Mouse (Mus musculus) hindbrain, embryonic 11.5 days (tissue): ENCODE measurements around the gene Crct1. TPM values are rescaled to one million over a fixed set of nuclear protein-coding genes. Genes with fewer than 3 reads are reported as not detected.

Experiments used
- ATAC-seq: fragments of 200-750 bp; cut with Nextera tagmentation; 2 replicates; pipeline ENCODE4 v1.8.0; 2017; ENCODE audit warnings: mild to moderate bottlenecking, moderate TSS enrichment, moderate library complexity; ENCODE audit not compliant: low FRiP score
- DNase-seq: peaks from one replicate; pipeline ENCODE4 v3.0.0-alpha.2; 2015; ENCODE audit warnings: low spot score
- H3K27ac ChIP-seq: fragments of 300-500 bp; sonication (generic); 2 replicates; pipeline ENCODE4 v1.5.1; 2014; ENCODE audit warnings: mild to moderate bottlenecking, low read depth, low read length
- H3K27me3 ChIP-seq: fragments of 300-500 bp; sonication (generic); 2 replicates; pipeline ENCODE4 v1.6.1; 2014; ENCODE audit warnings: mild to moderate bottlenecking, low read length, moderate library complexity, mixed read lengths; ENCODE audit not compliant: control insufficient read depth, insufficient read depth
- H3K36me3 ChIP-seq: fragments of 300-500 bp; sonication (generic); 2 replicates; pipeline ENCODE4 v1.6.1; 2014; ENCODE audit warnings: mild to moderate bottlenecking, low read length, moderate library complexity, mixed read lengths; ENCODE audit not compliant: control insufficient read depth, insufficient read depth
- H3K4me1 ChIP-seq: fragments of 300-500 bp; sonication (generic); replicated peaks from 2 replicates; pipeline ENCODE4 v1.6.1; 2014; ENCODE audit warnings: low read length, mixed read lengths; ENCODE audit not compliant: control insufficient read depth, insufficient read depth
- H3K4me2 ChIP-seq: fragments of 300-500 bp; sonication (generic); replicated peaks from 2 replicates; pipeline ENCODE4 v1.6.1; 2014; ENCODE audit warnings: mild to moderate bottlenecking, low read depth, low read length
- H3K4me3 ChIP-seq: fragments of 300-500 bp; sonication (generic); 2 replicates; pipeline ENCODE4 v1.5.1; 2014; ENCODE audit warnings: low read depth, low read length
- H3K9ac ChIP-seq: fragments of 300-500 bp; sonication (generic); 2 replicates; pipeline ENCODE4 v1.6.1; 2014; ENCODE audit warnings: low read depth, low read length
- H3K9me3 ChIP-seq: fragments of 300-500 bp; sonication (generic); 2 replicates; pipeline ENCODE4 v1.6.1; 2016; ENCODE audit warnings: low read length; ENCODE audit not compliant: control insufficient read depth
- WGBS: fragments of 180-500 bp; shearing (Covaris S2); extraction: QIAGEN DNeasy Blood & Tissue Kit; methylation state at CpG from one replicate; pipeline ENCODE4 v1.1.7; 2014; 5-methylcytosine and 5-hydroxymethylcytosine counted together
- polyA plus RNA-seq: library from polyadenylated mRNA; unstranded; fragments of >200 nt; fragmentation: Nextera tagmentation; extraction: Ambion mirVana; gene quantifications from 2 replicates; pipeline ENCODE4 v1.2.1, GENCODE M21; 2014

Crct1 gene
- polyA plus RNA-seq, 1 experiment from 2014 or later: 0.59 TPM

- Histone ChIP-seq H3K9me3 (no peaks in the 10 kb centered on the region), H3K4me1 (no peaks in the 10 kb centered on the region), H3K4me2 (peak overlapping the region; percentile 60), H3K27me3 (no peaks in the 10 kb centered on the region), H3K27ac (no peak overlapping the region), H3K36me3 (no peaks in the 10 kb centered on the region), H3K9ac (peak overlapping the region; percentile 60; the same call in 1 of the 2 replicates), H3K4me3 (peak overlapping the region; percentile 39)
- ATAC-seq (peak; percentile 53), DNase-seq (no peak)
- 28% methylated on average over 5 of the region's 5 CpGs for WGBS
Observed at GRCm38 (mm10) chr3:93014871-93015270, 616 bp downstream of the Crct1 start.

- peak; percentile 91 for ATAC-seq
- Histone ChIP-seq H3K27me3 (no peaks in the 10 kb centered on the region), H3K27ac (no peak overlapping the region), H3K9ac (peak overlapping the region; percentile 60), H3K9me3 (no peaks in the 10 kb centered on the region), H3K36me3 (no peaks in the 10 kb centered on the region), H3K4me3 (peak overlapping the region; percentile 39), H3K4me2 (peak overlapping the region; percentile 60), H3K4me1 (no peaks in the 10 kb centered on the region)
- WGBS: under 1% methylated on average over 24 of the region's 24 CpGs
- peak; percentile 77 for DNase-seq
Observed at GRCm38 (mm10) chr3:93014378-93014801, 1.1 kb downstream of the Crct1 start.

GRCm38 (mm10) chr3:93002843-93003242 is 12.6 kb downstream of the Crct1 start:
- no peak for ATAC-seq
- DNase-seq: no peak
- Histone ChIP-seq H3K4me2 (no peak overlapping the region), H3K27ac (no peak overlapping the region), H3K4me1 (no peaks in the 10 kb centered on the region), H3K9ac (no peak overlapping the region), H3K36me3 (no peaks in the 10 kb centered on the region), H3K4me3 (no peak overlapping the region), H3K9me3 (no peaks in the 10 kb centered on the region), H3K27me3 (no peaks in the 10 kb centered on the region)
- 81% methylated on average over 4 of the region's 4 CpGs for WGBS

GRCm38 (mm10) chr3:93000621-93001020 is 14.9 kb downstream of the Crct1 start:
- Histone ChIP-seq H3K9me3 (no peaks in the 10 kb centered on the region), H3K36me3 (no peaks in the 10 kb centered on the region), H3K9ac (no peak overlapping the region), H3K27me3 (no peaks in the 10 kb centered on the region), H3K27ac (no peak overlapping the region), H3K4me3 (no peak overlapping the region), H3K4me2 (no peak overlapping the region), H3K4me1 (no peaks in the 10 kb centered on the region)
- ATAC-seq (no peak), DNase-seq (no peak)
- WGBS: 84% methylated on average over 3 of the region's 3 CpGs

GRCm38 (mm10) chr3:92998691-92999090 is 16.8 kb downstream of the Crct1 start:
- WGBS: 5% methylated on average over 7 of the region's 7 CpGs

GRCm38 (mm10) chr3:92991926-92992325 is 23.6 kb downstream of the Crct1 start, which contains the start of gene Lce3f:
Gene Lce3f (plus strand): TSS chr3:92992226.
- H3K36me3 ChIP-seq: no peaks in the 10 kb centered on the region

More at GRCm38 (mm10) chr3:92998691-92999090, 16.8 kb downstream of the Crct1 start:
- Histone ChIP-seq H3K27ac (no peak overlapping the region), H3K4me1 (no peaks in the 10 kb centered on the region), H3K9me3 (no peaks in the 10 kb centered on the region), H3K4me3 (no peak overlapping the region), H3K36me3 (no peaks in the 10 kb centered on the region), H3K4me2 (no peak overlapping the region), H3K27me3 (no peaks in the 10 kb centered on the region), H3K9ac (no peak overlapping the region)
- ATAC-seq (peak; percentile 91), DNase-seq (peak; percentile 83)

GRCm38 (mm10) chr3:92978484-92978883 is 37.0 kb downstream of the Crct1 start:
- H3K9me3 ChIP-seq: no peaks in the 10 kb centered on the region
- no peak for DNase-seq
- H3K9ac ChIP-seq: no peak overlapping the region
- no peak overlapping the region for H3K4me3 ChIP-seq
- no peak overlapping the region for H3K27ac ChIP-seq
- 89% methylated on average over 2 of the region's 2 CpGs for WGBS
- ATAC-seq: no peak
- no peaks in the 10 kb centered on the region for H3K27me3 ChIP-seq
- no peaks in the 10 kb centered on the region for H3K36me3 ChIP-seq
- no peaks in the 10 kb centered on the region for H3K4me1 ChIP-seq
- no peak overlapping the region for H3K4me2 ChIP-seq

More at GRCm38 (mm10) chr3:92991926-92992325, 23.6 kb downstream of the Crct1 start, which contains the start of gene Lce3f:
- DNase-seq (no peak), ATAC-seq (no peak)
- Histone ChIP-seq H3K27ac (no peak within 1 kb of the TSS), H3K4me3 (no peak within 1 kb of the TSS), H3K9ac (no peak within 1 kb of the TSS), H3K9me3 (no peaks in the 10 kb centered on the region), H3K4me2 (no peak within 1 kb of the TSS), H3K4me1 (no peaks in the 10 kb centered on the region), H3K27me3 (no peaks in the 10 kb centered on the region)

DNA sequence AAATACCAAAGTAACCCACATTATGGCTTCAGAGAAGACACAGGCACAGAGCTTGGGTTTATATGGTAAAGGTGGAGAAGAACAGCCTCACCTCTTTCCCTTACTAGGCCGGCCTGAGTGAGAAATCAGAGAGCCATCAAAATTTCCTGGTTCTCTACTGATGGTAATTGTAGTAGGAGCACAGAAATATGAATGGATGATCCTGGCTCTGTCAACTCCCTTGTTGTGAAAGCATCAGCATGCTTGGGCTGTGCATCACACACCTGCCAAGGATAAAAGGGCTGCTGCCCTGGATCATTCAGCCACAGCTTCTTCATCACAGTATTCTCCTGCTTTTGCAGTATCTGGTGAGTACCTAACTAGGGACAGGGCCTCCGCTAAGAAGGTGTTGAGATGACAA is 48.7 kb downstream of the Crct1 start, which contains the start of gene Lce3e:
TSS of gene Lce3e (plus strand) at position 301 of the 400 bp plus-strand sequence.
- 100% methylated on average over 2 of the region's 2 CpGs for WGBS
- Histone ChIP-seq H3K9ac (no peak within 1 kb of the TSS), H3K27ac (no peak within 1 kb of the TSS), H3K4me2 (no peak within 1 kb of the TSS), H3K4me1 (no peaks in the 10 kb centered on the region), H3K27me3 (no peaks in the 10 kb centered on the region), H3K36me3 (no peaks in the 10 kb centered on the region), H3K4me3 (no peak within 1 kb of the TSS), H3K9me3 (no peaks in the 10 kb centered on the region)
- ATAC-seq (no peak), DNase-seq (no peak)
